Comparison of ENCODE assay signal across 12 mouse cellular contexts in genomic region chr2:163676321-163676720, GRCm38 (mm10). TPM values are rescaled to one million over a fixed set of nuclear protein-coding genes. Genes with fewer than 3 reads are reported as not detected.
DNase-seq lines count a peak whose midpoint lies in the region; ATAC-seq and TF ChIP-seq lines count a peak whose summit lies in the region.
"Had no signal": no experiment of that assay in that cellular context is flagged by ENCODE, and none has a peak within 500 bp of the region (broad histone marks: within the 10 kb centered on the region; RNA-seq: fewer than 3 reads in every experiment).

No protein-coding gene starts in this region.

- no peaks in the 10 kb centered on the region for H3K9me3 ChIP-seq in heart, embryonic 15.5 days (replicated peaks)
- H3K9me3 ChIP-seq in lung, postnatal 0 days (ENCODE audit: low read length), result no peaks in the 10 kb centered on the region
- no peaks in the 10 kb centered on the region for H3K9me3 ChIP-seq in intestine, embryonic 16.5 days (ENCODE audit: control insufficient read depth, low read length)
- no peaks in the 10 kb centered on the region for H3K9me3 ChIP-seq in stomach, embryonic 15.5 days

- H3K4me3 ChIP-seq in heart, embryonic 15.5 days, result no peak overlapping the region
- no peak overlapping the region for H3K4me3 ChIP-seq in lung, postnatal 0 days (ENCODE audit: low read depth, low read length)
- no peak overlapping the region for H3K4me3 ChIP-seq in lung, adult 2 months (replicated peaks; ENCODE audit: extremely low read depth, low read depth, low read length)
- H3K4me3 ChIP-seq in intestine, embryonic 16.5 days (ENCODE audit: low read length), result no peak overlapping the region
- H3K4me3 ChIP-seq in stomach, embryonic 15.5 days (replicated peaks), result no peak overlapping the region

- H3K9ac ChIP-seq in heart, embryonic 15.5 days, result no peak overlapping the region
- no peak overlapping the region for H3K9ac ChIP-seq in lung, postnatal 0 days (replicated peaks; ENCODE audit: low read depth)
- peak overlapping the region; percentile 3 for H3K9ac ChIP-seq in intestine, embryonic 16.5 days (ENCODE audit: low read depth, low read length)
- H3K9ac ChIP-seq in stomach, embryonic 15.5 days, result no peak overlapping the region

- no peak for TF ChIP-seq EP300 in lung, postnatal 0 days (IDR thresholded peaks at IDR 0.05)

- no peak for DNase-seq in heart, postnatal 25 days (ENCODE audit: low spot score)
- no peak for DNase-seq in lung, postnatal 0 days (ENCODE audit: low spot score)
- DNase-seq in lung, adult 2 months, result no peak
- no peak for DNase-seq in urinary bladder, adult 2 months (ENCODE audit: low spot score)
- DNase-seq in left cerebral cortex, adult 8-10 months (ENCODE audit: low spot score in 2 of 2), result no peak
- DNase-seq: kidney, adult 18-20 months; layer of hippocampus, postnatal 36 days; right cerebral cortex, postnatal 4 days; thymus, postnatal 14 days had no signal

- intact Hi-C loops in heart, postnatal 25 days (cut with DNase I), result no loop called here

- no peak for ATAC-seq in heart, embryonic 15.5 days (replicated peaks; ENCODE audit: insufficient number of reproducible peaks, insufficient read depth, low FRiP score, low read depth)
- no peak for ATAC-seq in lung, postnatal 0 days
- no peak for ATAC-seq in intestine, embryonic 16.5 days
- ATAC-seq in stomach, embryonic 15.5 days (ENCODE audit: insufficient read depth, low FRiP score, low read depth), result no peak

- 88% methylated on average over 4 of the region's 4 CpGs for WGBS in heart, embryonic 15.5 days
- WGBS in lung, postnatal 0 days, result 89% methylated on average over 4 of the region's 4 CpGs
- WGBS in lung, adult 2 months, result 84% methylated on average over 4 of the region's 4 CpGs
- 86% methylated on average over 4 of the region's 4 CpGs for WGBS in intestine, embryonic 16.5 days
- WGBS in stomach, embryonic 15.5 days, result 82% methylated on average over 4 of the region's 4 CpGs

- H3K4me2 ChIP-seq in heart, embryonic 15.5 days, result no peak overlapping the region
- H3K4me2 ChIP-seq in lung, postnatal 0 days (replicated peaks; ENCODE audit: low read depth, low read length), result no peak overlapping the region
- H3K4me2 ChIP-seq in intestine, embryonic 16.5 days (ENCODE audit: low read depth, low read length), result no peak overlapping the region
- no peak overlapping the region for H3K4me2 ChIP-seq in stomach, embryonic 15.5 days

- no peak for TF ChIP-seq CTCF in lung, postnatal 0 days (IDR thresholded peaks at IDR 0.05)
- TF ChIP-seq CTCF in lung, adult 2 months (IDR thresholded peaks at IDR 0.05; ENCODE audit: insufficient read depth, low read length), result no peak

- no peak for TF ChIP-seq POLR2A in lung, adult 2 months (IDR thresholded peaks at IDR 0.05; ENCODE audit: borderline replicate concordance, extremely low read depth, low read depth, low read length)

- peaks cover 44% of the 10 kb centered on the region for H3K4me1 ChIP-seq in heart, embryonic 15.5 days (replicated peaks)
- H3K4me1 ChIP-seq in lung, postnatal 0 days (ENCODE audit: insufficient read depth, low read depth, low read length), result peaks cover 11% of the 10 kb centered on the region
- peaks cover 11% of the 10 kb centered on the region; the same call in 1 of the 2 replicates for H3K4me1 ChIP-seq in lung, adult 2 months (ENCODE audit: control insufficient read depth, insufficient read depth, low read length)
- H3K4me1 ChIP-seq in intestine, embryonic 16.5 days (ENCODE audit: control insufficient read depth, insufficient read depth, low read length), result peaks cover 31% of the 10 kb centered on the region
- H3K4me1 ChIP-seq in stomach, embryonic 15.5 days, result peaks cover 29% of the 10 kb centered on the region

- H3K27ac ChIP-seq in heart, embryonic 15.5 days, result peak overlapping the region; percentile 88
- peak overlapping the region; percentile 58; the same call in 1 of the 2 replicates for H3K27ac ChIP-seq in lung, postnatal 0 days (ENCODE audit: low read length)
- H3K27ac ChIP-seq in intestine, embryonic 16.5 days (ENCODE audit: low read length), result peak overlapping the region; percentile 86
- H3K27ac ChIP-seq in stomach, embryonic 15.5 days, result peak overlapping the region; percentile 60; the same call in 1 of the 2 replicates

- H3K36me3 ChIP-seq in heart, embryonic 15.5 days, result no peaks in the 10 kb centered on the region
- no peaks in the 10 kb centered on the region for H3K36me3 ChIP-seq in lung, postnatal 0 days (ENCODE audit: insufficient read depth, low read length)
- no peaks in the 10 kb centered on the region for H3K36me3 ChIP-seq in intestine, embryonic 16.5 days (ENCODE audit: control insufficient read depth, insufficient read depth, low read length)
- no peaks in the 10 kb centered on the region for H3K36me3 ChIP-seq in stomach, embryonic 15.5 days

- no peaks in the 10 kb centered on the region for H3K27me3 ChIP-seq in heart, embryonic 15.5 days
- no peaks in the 10 kb centered on the region for H3K27me3 ChIP-seq in lung, postnatal 0 days (replicated peaks; ENCODE audit: insufficient read depth, low read length)
- no peaks in the 10 kb centered on the region for H3K27me3 ChIP-seq in intestine, embryonic 16.5 days (replicated peaks; ENCODE audit: control insufficient read depth, insufficient read depth, low read length)
- no peaks in the 10 kb centered on the region for H3K27me3 ChIP-seq in stomach, embryonic 15.5 days (replicated peaks)

RNA-seq across cellular contexts. Expression of gene Pkig, which starts 18.1 kb away (rescaled TPM):
- polyA plus RNA-seq in heart, embryonic 15.5 days (2015; fragmentation: Nextera tagmentation; extraction: Ambion mirVana), result 289 and 356 TPM in 2 replicates
- 100 to 1,000 TPM; 211 to 235 TPM for total RNA-seq in heart, postnatal 25 days (2021)
- 95.2 and 106 TPM in 2 replicates for polyA plus RNA-seq in lung, postnatal 0 days (2015; fragmentation: Nextera tagmentation; extraction: Ambion mirVana)
- 167 and 180 TPM in 2 replicates for polyA plus RNA-seq in lung, adult 2 months (2012; rRNA removed)
- polyA plus RNA-seq in intestine, embryonic 16.5 days (2015; fragmentation: Nextera tagmentation; extraction: Ambion mirVana), result 115 and 122 TPM in 2 replicates
- polyA plus RNA-seq in stomach, embryonic 15.5 days (2015; fragmentation: Nextera tagmentation; extraction: Ambion mirVana), result 105 and 117 TPM in 2 replicates
- 83.9 and 114 TPM in 2 replicates for polyA plus RNA-seq in urinary bladder, adult 2 months (2012; rRNA removed)
- 100 to 1,000 TPM; 112 to 128 (median 121) TPM for total RNA-seq in left cerebral cortex, adult 8-10 months (2022)

RNA-seq across cellular contexts. Expression of gene Serinc3, which starts 31.4 kb away (rescaled TPM):
- 54.8 and 57.1 TPM in 2 replicates for polyA plus RNA-seq in heart, embryonic 15.5 days (2015; fragmentation: Nextera tagmentation; extraction: Ambion mirVana)
- 100 to 1,000 TPM; 291 to 357 TPM for total RNA-seq in heart, postnatal 25 days (2021)
- polyA plus RNA-seq in lung, postnatal 0 days (2015; fragmentation: Nextera tagmentation; extraction: Ambion mirVana), result 96.7 and 106 TPM in 2 replicates
- polyA plus RNA-seq in lung, adult 2 months (2012; rRNA removed), result 368 and 417 TPM in 2 replicates
- 55.4 and 57.1 TPM in 2 replicates for polyA plus RNA-seq in intestine, embryonic 16.5 days (2015; fragmentation: Nextera tagmentation; extraction: Ambion mirVana)
- polyA plus RNA-seq in stomach, embryonic 15.5 days (2015; fragmentation: Nextera tagmentation; extraction: Ambion mirVana), result 46.3 and 49.1 TPM in 2 replicates
- 321 and 344 TPM in 2 replicates for polyA plus RNA-seq in urinary bladder, adult 2 months (2012; rRNA removed)
- total RNA-seq in left cerebral cortex, adult 8-10 months (2022), result 100 to 1,000 TPM; 225 to 241 (median 233) TPM
